Mouse (Mus musculus) Patski (cell line): ENCODE results near the gene Gckr. TPM values are rescaled to one million over a fixed set of nuclear protein-coding genes. Genes with fewer than 3 reads are reported as not detected.

Experiments
- ATAC-seq: fragments of 100-300 bp; one replicate; pipeline ENCODE4 v1.8.0; 2021
- CTCF ChIA-PET: fragments of 350-600 bp; sonication (Branson Sonifier 250); formaldehyde crosslinking; loops from one replicate; lab custom pipeline; 2022; ENCODE audit warnings: inconsistent platforms; lab: Charles Lee
- POLR2A ChIA-PET: fragments of 350-600 bp; sonication (Branson Sonifier 250); formaldehyde crosslinking; loops from one replicate; lab custom pipeline; 2022; ENCODE audit warnings: antibody characterized with exemption, inconsistent platforms; lab: Charles Lee
- DNase-seq: peaks from one replicate; pipeline ENCODE4 v3.0.0-alpha.2; 2011; ENCODE audit warnings: low read depth, low spot score
- H3K27me3 ChIP-seq: fragments of 371-371 bp; one replicate; pipeline ENCODE4 v1.5.1; 2021
- CTCF ChIP-seq: fragments of 100-300 bp; IDR thresholded peaks from one replicate; pipeline ENCODE4 v1.5.1; 2021
- in situ Hi-C: fragments of 300-500 bp; cut with MboI; formaldehyde crosslinking; loops from 3 replicates; pipeline ENCODE4 v1.11.1; 2018; ENCODE audit warnings: low pct_unique_long_range_greater_than_20kb, mixed read lengths
- polyA plus RNA-seq: library from polyadenylated mRNA; unstranded; gene quantifications from one replicate; pipeline ENCODE4 v1.2.3, GENCODE M21; 2021

Gene Gckr
- 5.9 TPM for polyA plus RNA-seq

DNA sequence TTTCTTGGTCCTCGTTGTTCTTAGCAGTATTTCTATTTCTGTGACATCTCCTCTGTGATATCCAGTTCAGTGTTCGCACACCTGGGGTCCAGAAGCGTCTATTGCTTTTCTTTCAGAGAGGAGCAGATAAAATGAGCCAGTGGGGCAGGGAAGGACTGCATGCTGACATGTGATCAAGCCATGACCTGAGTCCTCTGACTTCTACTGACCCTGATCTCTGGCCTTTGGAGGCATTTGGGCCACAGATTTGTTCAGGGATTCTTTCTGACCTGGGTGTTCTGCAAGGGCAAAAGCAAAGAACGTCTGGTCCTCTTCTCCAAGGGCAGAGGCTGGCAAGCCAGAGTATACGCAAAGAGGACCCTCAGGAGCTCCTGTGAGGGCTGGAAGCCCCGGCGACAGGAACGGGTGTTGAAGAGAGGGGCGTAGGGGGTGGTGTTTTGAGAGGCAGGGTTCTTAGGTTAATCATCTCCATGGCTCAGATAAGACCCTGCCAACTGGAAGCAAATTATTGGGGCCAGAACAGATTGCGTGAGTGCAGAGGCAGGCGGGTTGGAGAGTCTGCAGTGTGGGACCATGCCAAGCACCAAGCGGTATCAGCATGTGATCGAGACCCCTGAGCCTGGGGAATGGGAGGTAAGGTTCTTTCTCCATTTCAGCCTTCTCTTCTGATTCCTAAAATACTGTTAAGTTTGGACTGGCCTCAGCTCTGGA, at the start of gene Gckr:
Gene Gckr, plus strand, starts transcription at position 397 of the 711 bp plus-strand sequence.
- ATAC-seq (no peak), DNase-seq (no peak)
- ChIA-PET CTCF (interaction anchor here (1.8 kb wide), 1 partner anchor 31 kb away, joined by 7 read pairs; no protein-coding TSS in a partner anchor), POLR2A (no interaction called here)
- no peaks in the 10 kb centered on the region for H3K27me3 ChIP-seq
- in situ Hi-C loops, result no loop called here
- TF ChIP-seq CTCF, result no peak

DNA sequence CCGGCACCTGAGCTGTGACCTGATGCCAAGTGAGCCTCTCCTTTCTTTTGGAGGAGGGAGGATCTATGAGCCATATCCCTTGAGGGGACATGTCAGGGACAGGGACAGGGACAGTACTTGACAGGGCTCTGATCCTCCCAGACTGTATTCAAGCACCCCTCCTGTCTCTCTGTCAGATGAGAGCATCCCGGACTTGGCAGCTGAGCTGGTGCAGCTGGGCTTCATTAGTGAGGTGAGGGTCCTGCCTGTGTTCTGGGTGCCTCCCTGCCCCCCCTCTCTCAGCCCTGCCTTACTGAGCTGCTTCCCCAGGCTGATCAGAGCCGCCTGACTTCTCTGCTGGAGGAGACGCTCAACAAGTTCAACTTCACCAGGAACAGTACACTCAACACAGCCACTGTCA, 46.5 kb upstream of the Gckr start:
- ChIA-PET CTCF (no interaction called here), POLR2A (no interaction called here)
- TF ChIP-seq CTCF, result no peak
- DNase-seq (no peak), ATAC-seq (no peak)
- in situ Hi-C loops, result loop anchor here (10.0 kb wide), 1 partner anchor 74 kb away; no protein-coding TSS in a partner anchor
- H3K27me3 ChIP-seq, result no peaks in the 10 kb centered on the region

DNA sequence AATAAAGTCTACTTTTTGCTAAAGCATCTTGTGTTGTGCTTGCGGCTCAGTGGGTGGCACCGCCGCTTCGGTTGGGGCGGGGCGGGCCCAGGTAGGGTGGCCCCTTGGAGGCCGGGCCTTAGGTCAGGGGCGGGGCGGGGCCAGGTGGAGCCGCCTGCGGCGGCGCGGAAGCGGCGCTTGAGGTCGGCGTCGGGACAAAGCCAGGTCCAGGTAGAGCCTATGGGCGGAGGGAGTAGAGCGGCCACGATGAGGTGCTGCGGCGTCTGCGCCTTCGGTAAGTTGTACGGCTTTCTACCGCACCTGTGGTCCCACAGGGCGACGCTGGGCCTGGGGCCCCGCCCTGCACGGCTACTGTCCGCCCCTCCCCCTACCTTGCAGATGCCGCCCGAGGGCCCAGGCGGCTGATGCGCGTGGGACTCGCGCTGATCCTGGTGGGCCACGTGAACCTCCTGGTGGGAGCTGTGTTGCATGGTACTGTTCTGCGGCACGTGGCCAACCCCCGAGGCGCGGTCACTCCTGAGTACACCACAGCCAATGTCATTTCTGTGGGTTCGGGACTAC, 45.6 kb upstream of the Gckr start, which contains the start of gene Krtcap3:
Gene Krtcap3, plus strand, starts transcription at position 151 of the 561 bp plus-strand sequence.
- in situ Hi-C loops, result loop anchor here (10.0 kb wide), 1 partner anchor 73 kb away; no protein-coding TSS in a partner anchor
- TF ChIP-seq CTCF, result no peak
- H3K27me3 ChIP-seq, result no peaks in the 10 kb centered on the region
- CTCF ChIA-PET, result interaction anchor here (0.6 kb wide), 1 partner anchor 10 kb away, joined by 3 read pairs; no protein-coding TSS in a partner anchor
- ATAC-seq (no peak), DNase-seq (no peak)
- POLR2A ChIA-PET, result no interaction called here

DNA sequence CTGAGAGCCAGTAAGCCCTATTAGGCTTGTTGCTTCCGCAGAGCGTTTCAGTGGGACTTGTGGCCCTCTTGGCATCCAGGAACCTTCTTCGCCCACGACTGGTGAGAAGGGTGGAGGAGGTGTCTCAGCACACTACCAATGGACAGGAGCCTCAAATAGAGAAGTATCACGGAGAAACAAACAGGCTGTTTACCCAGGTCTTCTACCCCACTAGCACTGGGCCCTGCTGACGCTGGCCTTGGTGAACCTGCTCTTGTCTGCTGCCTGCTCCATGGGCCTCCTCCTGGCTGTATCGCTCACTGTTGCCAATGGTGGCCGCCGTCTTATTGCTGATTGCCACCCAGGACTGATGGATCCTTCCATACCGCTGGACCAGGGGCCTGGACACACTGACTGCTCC, 45.1 kb upstream of the Gckr start:
- no peak for TF ChIP-seq CTCF
- no peaks in the 10 kb centered on the region for H3K27me3 ChIP-seq
- ChIA-PET POLR2A (no interaction called here), CTCF (interaction anchor here (0.9 to 1.2 kb wide), 2 partner anchors 12 to 33 kb away, joined by 3 read pairs; no protein-coding TSS in a partner anchor)
- in situ Hi-C loops, result loop anchor here (10.0 kb wide), 1 partner anchor 73 kb away; no protein-coding TSS in a partner anchor
- ATAC-seq (no peak), DNase-seq (no peak)

DNA sequence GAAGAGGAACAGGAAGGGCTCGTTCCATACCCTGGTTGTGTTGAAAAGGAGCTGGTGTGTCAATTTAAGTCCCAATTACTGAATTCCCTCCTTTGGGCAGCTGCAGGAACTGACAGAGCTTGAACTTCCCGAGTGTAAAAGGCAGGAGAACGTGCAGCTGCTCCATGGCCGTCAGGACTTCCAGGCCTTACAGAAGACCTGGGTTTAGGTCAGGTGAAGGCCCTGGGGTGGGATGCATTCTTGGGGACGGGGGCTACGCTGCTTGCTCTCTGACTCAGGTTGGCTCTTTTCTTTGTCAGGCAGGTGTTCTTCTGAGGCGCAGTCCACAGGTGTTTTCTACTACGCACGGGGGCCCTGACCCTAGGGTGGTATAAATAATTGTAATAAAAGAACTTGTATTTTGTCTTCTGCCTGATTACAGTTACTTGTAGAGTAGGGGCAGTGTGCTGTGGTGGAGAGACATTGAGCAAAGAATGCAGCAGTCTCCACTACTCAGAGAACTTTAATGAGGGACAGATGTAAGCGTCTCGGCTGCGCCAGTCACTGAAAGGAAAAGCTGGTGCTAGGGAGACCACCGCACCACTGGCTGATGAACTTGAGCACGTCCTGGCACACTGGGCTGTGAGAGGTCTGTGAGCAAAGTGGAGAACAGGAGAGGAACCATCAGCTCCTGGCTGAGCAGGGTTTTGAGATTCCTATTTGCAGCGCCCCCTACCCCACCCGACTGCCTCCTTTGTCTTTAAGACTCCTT, 44.3 kb upstream of the Gckr start:
- DNase-seq, result no peak
- TF ChIP-seq CTCF, result no peak

DNA sequence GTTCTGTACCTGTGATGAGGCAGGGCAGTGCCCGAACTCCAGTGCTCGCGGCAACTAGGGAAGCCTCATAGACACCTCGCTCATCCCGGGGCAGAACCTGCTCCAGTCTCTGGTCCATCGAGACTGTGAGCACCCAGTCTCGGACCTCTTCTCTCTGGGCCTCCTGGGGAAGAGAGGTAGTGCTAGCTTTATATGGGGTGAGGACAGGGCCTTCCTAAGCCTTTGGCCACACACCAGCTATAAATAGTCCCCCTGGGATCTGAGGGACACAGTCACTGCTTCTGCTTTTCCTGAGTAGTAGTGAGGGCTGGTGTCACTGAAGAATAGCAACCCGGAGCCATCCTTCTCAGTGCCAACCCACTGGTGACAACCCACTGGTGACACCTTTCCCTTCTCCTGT, 43.4 kb upstream of the Gckr start:
- in situ Hi-C loops, result loop anchor here (10.0 kb wide), 1 partner anchor 71 kb away; no protein-coding TSS in a partner anchor
- DNase-seq (no peak), ATAC-seq (no peak)
- TF ChIP-seq CTCF, result no peak
- H3K27me3 ChIP-seq, result no peaks in the 10 kb centered on the region
- ChIA-PET POLR2A (no interaction called here), CTCF (interaction anchor here (0.9 to 1.7 kb wide), 2 partner anchors 10 to 74 kb away, joined by 3 read pairs; no protein-coding TSS in a partner anchor)

More for the DNA sequence above, 44.3 kb upstream of the Gckr start:
- ChIA-PET CTCF (interaction anchor here (0.9 to 1.7 kb wide), 3 partner anchors 11 to 75 kb away, joined by 3 read pairs; no protein-coding TSS in a partner anchor), POLR2A (interaction anchor here (0.6 kb wide), 1 partner anchor 35 kb away, joined by 3 read pairs; no protein-coding TSS in a partner anchor)
- H3K27me3 ChIP-seq, result no peaks in the 10 kb centered on the region
- in situ Hi-C loops, result loop anchor here (10.0 kb wide), 1 partner anchor 72 kb away; no protein-coding TSS in a partner anchor
- no peak for ATAC-seq

DNA sequence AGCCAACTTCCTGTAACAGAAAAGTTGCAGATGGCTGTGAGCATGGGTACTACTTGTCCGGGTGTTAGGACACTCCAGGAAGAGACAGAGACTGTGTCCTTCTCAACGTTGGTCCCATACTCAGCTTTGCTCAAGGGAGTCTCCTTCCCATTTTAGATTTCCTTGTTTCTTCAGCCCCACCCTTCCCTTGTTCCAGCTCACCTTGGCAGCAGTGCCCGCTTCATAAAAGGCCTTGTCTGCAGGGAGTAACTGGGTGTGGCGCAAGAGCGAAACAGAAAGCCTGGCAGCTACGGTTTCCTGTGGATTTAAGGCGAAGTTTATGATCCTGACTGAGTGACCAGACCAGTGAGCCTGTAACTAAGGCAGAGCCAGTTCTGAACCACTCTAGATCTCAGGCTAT, 42.8 kb upstream of the Gckr start:
- CTCF ChIA-PET, result interaction anchor here (0.9 to 1.7 kb wide), 2 partner anchors 11 to 74 kb away, joined by 3 read pairs; no protein-coding TSS in a partner anchor
- TF ChIP-seq CTCF, result no peak
- ATAC-seq (no peak), DNase-seq (no peak)
- in situ Hi-C loops, result loop anchor here (10.0 kb wide), 1 partner anchor 70 kb away; no protein-coding TSS in a partner anchor
- no peaks in the 10 kb centered on the region for H3K27me3 ChIP-seq
- POLR2A ChIA-PET, result interaction anchor here (0.6 kb wide), 1 partner anchor 16 kb away, joined by 3 read pairs; no protein-coding TSS in a partner anchor

DNA sequence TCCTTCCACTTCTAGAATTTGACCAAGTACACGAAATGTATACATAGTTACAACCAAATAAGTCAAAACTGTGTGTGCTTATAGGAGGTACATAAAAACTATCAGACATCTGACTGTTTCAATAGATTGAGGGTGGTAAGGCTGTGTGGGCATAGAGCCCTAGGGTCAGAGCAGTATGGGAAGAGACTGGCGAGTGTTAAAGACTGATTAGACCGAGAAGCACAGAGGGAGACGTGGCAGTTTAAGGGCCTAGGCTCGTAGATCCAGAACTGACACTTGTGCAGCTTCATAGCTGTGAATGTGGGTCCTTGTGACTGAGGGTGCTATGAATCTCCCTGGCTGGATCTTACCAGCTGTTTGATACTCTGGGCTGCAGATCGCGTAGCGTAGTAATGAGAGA, 42.3 kb upstream of the Gckr start:
- CTCF ChIA-PET, result interaction anchor here (0.9 kb wide), 1 partner anchor 11 kb away, joined by 3 read pairs; no protein-coding TSS in a partner anchor
- in situ Hi-C loops, result loop anchor here (10.0 kb wide), 1 partner anchor 70 kb away; no protein-coding TSS in a partner anchor
- POLR2A ChIA-PET, result interaction anchor here (0.6 kb wide), 1 partner anchor 16 kb away, joined by 3 read pairs; no protein-coding TSS in a partner anchor
- DNase-seq (no peak), ATAC-seq (no peak)
- H3K27me3 ChIP-seq, result no peaks in the 10 kb centered on the region
- no peak for TF ChIP-seq CTCF

DNA sequence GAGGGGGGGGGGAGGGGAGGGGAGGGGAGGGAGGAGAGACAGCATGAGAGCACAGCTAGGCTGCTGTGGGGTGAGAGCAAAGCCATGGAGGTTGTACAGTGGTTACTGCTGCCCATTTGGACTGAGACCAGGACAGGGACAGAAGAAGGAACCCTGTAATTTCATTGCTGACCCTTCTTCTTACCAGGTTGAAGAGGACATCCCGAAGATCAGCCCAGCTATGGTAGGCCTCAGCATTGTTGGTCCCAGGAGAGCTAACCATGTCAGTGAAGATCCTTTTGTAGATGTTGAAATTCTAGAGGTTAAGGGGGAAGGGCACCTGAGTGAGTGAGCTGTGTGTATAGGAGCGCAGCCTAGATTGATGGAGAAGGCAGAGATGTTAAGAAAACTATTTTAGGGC, 41.9 kb upstream of the Gckr start:
- H3K27me3 ChIP-seq, result no peaks in the 10 kb centered on the region
- no peak for ATAC-seq
- TF ChIP-seq CTCF, result no peak
- ChIA-PET CTCF (no interaction called here), POLR2A (interaction anchor here (0.6 kb wide), 2 partner anchors 15 to 417 kb away, joined by 3 to 5 read pairs; no protein-coding TSS in a partner anchor)
- in situ Hi-C loops, result loop anchor here (10.0 kb wide), 1 partner anchor 69 kb away; no protein-coding TSS in a partner anchor
- no peak for DNase-seq
